Mouse (Mus musculus) MEL (cell line): ENCODE measurements around the gene Guca1a.

Experiments
- HCFC1 ChIP-seq: IDR thresholded peaks from 2 replicates; pipeline ENCODE4 v1.6.1; 2012; ENCODE audit warnings: low read depth, mild to moderate bottlenecking, inconsistent platforms, low read length, improper control_type of control experiment, moderate library complexity
- TBP ChIP-seq: IDR thresholded peaks from 2 replicates; pipeline ENCODE4 v1.8.0; 2011; ENCODE audit warnings: low read depth, low read length, improper control_type of control experiment

- TF ChIP-seq TBP: no peak
- no peak for TF ChIP-seq HCFC1
Measured at GRCm38 (mm10) chr17:47444113-47444512, 43.7 kb upstream of the Guca1a start.
